Mouse (Mus musculus) embryonic fibroblast, embryonic 13.5 days (primary cell): ENCODE measurements around the gene Fam196b.

Experiments
- CTCF ChIP-seq: IDR thresholded peaks from 2 replicates; pipeline ENCODE4 v1.5.1; 2011; ENCODE audit warnings: mild to moderate bottlenecking, control low read depth, low read length, moderate library complexity, borderline replicate concordance; ENCODE audit not compliant: insufficient read depth
- POLR2A ChIP-seq: IDR thresholded peaks from 2 replicates; pipeline ENCODE4 v1.6.1; 2011; ENCODE audit warnings: low read depth, mild to moderate bottlenecking, control low read depth, low read length, moderate library complexity

DNA sequence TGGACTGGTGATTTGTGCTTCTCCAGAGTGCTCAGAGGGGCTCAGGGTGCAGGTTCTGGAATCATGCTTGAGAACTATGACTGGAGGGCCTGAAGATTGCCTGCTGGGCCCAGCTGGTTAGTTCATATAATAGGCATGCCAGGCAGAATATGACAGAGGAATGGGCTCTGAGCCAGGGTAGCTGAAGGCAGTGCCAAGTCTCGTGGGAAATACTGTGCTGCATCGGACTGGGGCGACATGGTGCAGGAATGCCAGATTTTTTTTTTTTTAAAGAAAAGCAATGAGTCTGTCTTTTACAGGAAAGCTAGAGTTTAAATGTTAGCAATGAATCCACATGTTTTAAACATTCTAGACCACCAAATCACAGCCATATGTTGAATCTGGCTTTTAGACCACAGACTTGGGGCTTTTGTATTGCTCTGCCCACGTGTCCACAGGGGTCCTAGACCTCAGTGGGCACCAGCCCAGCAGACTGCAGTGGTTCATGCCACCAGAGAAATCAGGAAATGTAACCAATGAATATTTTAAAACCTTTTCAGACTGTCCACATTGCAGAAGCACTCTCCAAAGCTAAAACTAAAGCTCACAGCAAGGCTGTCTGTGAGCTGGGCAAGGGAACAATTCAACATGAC, 33.8 kb downstream of the Fam196b start:
- TF ChIP-seq CTCF = no peak
- no peak for TF ChIP-seq POLR2A
